Comparison of ENCODE assay signal across 8 mouse cellular contexts in the genomic region with DNA sequence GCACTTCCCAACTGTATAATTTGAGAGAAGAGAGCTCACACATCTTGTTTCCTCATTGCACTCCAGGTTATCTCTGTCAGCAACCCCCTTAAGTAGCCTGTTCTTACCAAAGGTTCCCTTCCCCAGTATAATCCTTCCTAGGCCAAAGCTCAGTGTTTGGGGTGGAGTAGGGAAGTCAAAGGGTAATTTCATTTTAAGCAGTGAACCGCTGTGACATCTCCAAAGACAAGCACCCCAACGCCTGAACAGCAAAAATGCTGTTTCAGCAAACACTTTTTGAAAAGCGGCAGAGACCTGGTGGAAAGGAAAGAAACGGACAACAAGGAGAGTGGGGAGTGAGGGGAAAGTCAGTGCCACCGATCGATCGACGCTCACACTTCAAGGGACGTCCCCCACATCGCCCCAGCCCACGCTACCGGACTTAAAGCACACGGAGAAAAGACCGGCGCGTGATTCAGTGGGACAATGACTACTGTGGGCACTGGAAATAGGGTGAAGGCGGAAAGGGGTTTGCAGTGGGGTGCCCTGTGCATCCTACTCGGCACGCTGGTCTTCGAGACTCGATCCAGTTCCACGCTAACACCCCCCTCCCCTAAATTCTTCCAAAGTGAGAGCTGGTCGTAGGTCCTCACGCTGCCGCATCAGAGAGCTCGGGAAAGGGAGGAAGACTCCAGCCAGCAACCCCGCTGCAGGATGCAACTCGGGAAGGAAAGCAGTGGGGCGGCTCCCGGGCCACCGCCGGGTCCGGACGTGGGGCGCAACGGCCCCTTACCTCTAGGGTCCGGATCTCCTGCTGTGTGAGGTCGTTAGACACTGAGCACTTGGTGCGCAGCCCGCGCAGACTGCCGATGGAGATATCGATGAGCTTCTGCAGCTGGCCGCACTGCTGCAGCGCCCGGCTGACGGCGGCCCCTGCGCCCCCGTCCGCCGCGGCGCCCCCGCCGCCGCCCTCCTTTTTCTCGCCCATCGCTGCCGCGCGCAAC. TPM values are rescaled to one million over a fixed set of nuclear protein-coding genes. Genes with fewer than 3 reads are reported as not detected.
DNase-seq lines count a peak whose midpoint lies in the region; ATAC-seq lines count a peak whose summit lies in the region.

No protein-coding gene starts in this region.

- no peaks in the 10 kb centered on the region for H3K9me3 ChIP-seq in embryonic facial prominence, embryonic 13.5 days
- H3K9me3 ChIP-seq in hindbrain, embryonic 10.5 days, result no peaks in the 10 kb centered on the region
- no peaks in the 10 kb centered on the region for H3K9me3 ChIP-seq in liver, embryonic 12.5 days (replicated peaks)
- H3K9me3 ChIP-seq in neural tube, embryonic 11.5 days (ENCODE audit: control insufficient read depth, low read length), result no peaks in the 10 kb centered on the region

- H3K4me2 ChIP-seq in embryonic facial prominence, embryonic 13.5 days, result peak overlapping the region; percentile 83
- H3K4me2 ChIP-seq in liver, embryonic 12.5 days, result peak overlapping the region; percentile 97
- H3K4me2 ChIP-seq in neural tube, embryonic 11.5 days (ENCODE audit: low read depth), result peak overlapping the region; percentile 82

- H3K36me3 ChIP-seq in embryonic facial prominence, embryonic 13.5 days, result no peaks in the 10 kb centered on the region
- H3K36me3 ChIP-seq in hindbrain, embryonic 10.5 days, result no peaks in the 10 kb centered on the region
- no peaks in the 10 kb centered on the region for H3K36me3 ChIP-seq in liver, embryonic 12.5 days
- no peaks in the 10 kb centered on the region for H3K36me3 ChIP-seq in neural tube, embryonic 11.5 days (ENCODE audit: control insufficient read depth, insufficient read depth, low read length)

- H3K9ac ChIP-seq in embryonic facial prominence, embryonic 13.5 days, result peak overlapping the region; percentile 93
- peak overlapping the region; percentile 90 for H3K9ac ChIP-seq in liver, embryonic 12.5 days
- H3K9ac ChIP-seq in neural tube, embryonic 11.5 days (ENCODE audit: low read length), result peak overlapping the region; percentile 91

- peak overlapping the region; percentile 90 for H3K4me3 ChIP-seq in embryonic facial prominence, embryonic 13.5 days
- H3K4me3 ChIP-seq in hindbrain, embryonic 10.5 days, result peak overlapping the region; percentile 87
- peak overlapping the region; percentile 87 for H3K4me3 ChIP-seq in liver, embryonic 12.5 days
- peak overlapping the region; percentile 80 for H3K4me3 ChIP-seq in neural tube, embryonic 11.5 days (ENCODE audit: low read depth, low read length)

- WGBS in embryonic facial prominence, embryonic 13.5 days, result under 1% methylated on average over 61 of the region's 62 CpGs
- WGBS in hindbrain, embryonic 10.5 days, result under 1% methylated on average over 62 of the region's 62 CpGs
- WGBS in liver, embryonic 12.5 days (ENCODE audit: insufficient replicate concordance), result 1% methylated on average over 61 of the region's 62 CpGs
- WGBS in neural tube, embryonic 11.5 days, result under 1% methylated on average over 61 of the region's 62 CpGs

- ATAC-seq in embryonic facial prominence, embryonic 13.5 days (ENCODE audit: insufficient number of reproducible peaks, insufficient read depth, low FRiP score, low TSS enrichment, low read depth), result no peak
- ATAC-seq in liver, embryonic 12.5 days, result peak; percentile 22
- peak; percentile 61 for ATAC-seq in neural tube, embryonic 11.5 days (ENCODE audit: insufficient read depth, low FRiP score, low TSS enrichment)
- ATAC-seq in erythroid progenitor cell, adult 5-6 weeks (replicated peaks; ENCODE audit: low FRiP score, poor library complexity, severe bottlenecking), result no peak

- no peaks in the 10 kb centered on the region for H3K27me3 ChIP-seq in embryonic facial prominence, embryonic 13.5 days
- no peaks in the 10 kb centered on the region for H3K27me3 ChIP-seq in hindbrain, embryonic 10.5 days (ENCODE audit: insufficient read depth, poor library complexity, severe bottlenecking)
- no peaks in the 10 kb centered on the region for H3K27me3 ChIP-seq in liver, embryonic 12.5 days (replicated peaks)
- H3K27me3 ChIP-seq in neural tube, embryonic 11.5 days (ENCODE audit: control insufficient read depth, insufficient read depth, low read length), result no peaks in the 10 kb centered on the region

- H3K27ac ChIP-seq in embryonic facial prominence, embryonic 13.5 days, result peak overlapping the region; percentile 91
- peak overlapping the region; percentile 95 for H3K27ac ChIP-seq in hindbrain, embryonic 10.5 days
- peak overlapping the region; percentile 80 for H3K27ac ChIP-seq in liver, embryonic 12.5 days
- H3K27ac ChIP-seq in neural tube, embryonic 11.5 days (ENCODE audit: low read depth, low read length), result peak overlapping the region; percentile 79

- DNase-seq in left cerebral cortex, adult 18-20 months (ENCODE audit: low spot score in 2 of 2), result peak; percentile 6 to 21
- no peak for DNase-seq in left cerebral cortex, adult 11 months (ENCODE audit: low spot score)
- DNase-seq in NIH3T3 (ENCODE audit: low read depth), result peak; percentile 41
- no peak for DNase-seq in hindbrain, embryonic 10.5 days (ENCODE audit: low spot score)
- DNase-seq in neural tube, embryonic 11.5 days (ENCODE audit: low spot score), result no peak

- peaks cover 45% of the 10 kb centered on the region for H3K4me1 ChIP-seq in embryonic facial prominence, embryonic 13.5 days
- H3K4me1 ChIP-seq in hindbrain, embryonic 10.5 days (replicated peaks), result peaks cover 51% of the 10 kb centered on the region
- peaks cover 55% of the 10 kb centered on the region for H3K4me1 ChIP-seq in liver, embryonic 12.5 days
- H3K4me1 ChIP-seq in neural tube, embryonic 11.5 days (ENCODE audit: control insufficient read depth, insufficient read depth, low read length), result 0 out of 2 replicates have a peak, but pooled peaks cover 2% of the 10 kb centered on the region

RNA-seq across cellular contexts. Expression of a gene that starts 0.6 kb away (rescaled TPM):
- 10 to 100 TPM; 49.8 to 50.3 TPM for total RNA-seq in left cerebral cortex, adult 18-20 months (2021)
- 3.3 and 3.6 TPM in 2 replicates for polyA plus RNA-seq in embryonic facial prominence, embryonic 13.5 days (2015; fragmentation: Nextera tagmentation; extraction: Ambion mirVana)
- 2.7 and 5.2 TPM in 2 replicates for polyA plus RNA-seq in hindbrain, embryonic 10.5 days (2016; fragmentation: Nextera tagmentation; extraction: Ambion mirVana)
- 2.4 and 3.1 TPM in 2 replicates for polyA plus RNA-seq in liver, embryonic 12.5 days (2016; fragmentation: Nextera tagmentation; extraction: Ambion mirVana)
- polyA plus RNA-seq in neural tube, embryonic 11.5 days (2014; fragmentation: Nextera tagmentation; extraction: Ambion mirVana), result 4.8 and 5.7 TPM in 2 replicates
- total RNA-seq in erythroid progenitor cell, adult 5-6 weeks (2015; ENCODE audit: low replicate concordance), result 2.2 and 4.2 TPM in 2 replicates
- 0.51 and 1.5 TPM in 2 replicates for total RNA-seq in erythroid progenitor cell, adult 5-6 weeks (2017; ENCODE audit: low replicate concordance)

Comparison
In these comparisons a context has a peak if more than half of its experiments do, and no peak if none do; other contexts are left out.
1. DNase-seq: peak in left cerebral cortex, adult 18-20 months (2 of 2) and NIH3T3 (single experiment); none in left cerebral cortex, adult 11 months (single experiment), hindbrain, embryonic 10.5 days (single experiment) and neural tube, embryonic 11.5 days (single experiment).
2. ATAC-seq: peak in liver, embryonic 12.5 days (single experiment) and neural tube, embryonic 11.5 days (single experiment); none in embryonic facial prominence, embryonic 13.5 days (single experiment) and erythroid progenitor cell, adult 5-6 weeks (single experiment).
3. Peak in every context shown above with its lines, with median percentiles within 50 percentile points of each other: H3K27ac ChIP-seq, H3K4me2 ChIP-seq, H3K4me3 ChIP-seq and H3K9ac ChIP-seq.